ENCODE assay signal across 8 mouse cellular contexts in genomic region chr15:99972361-99972988, GRCm38 (mm10). TPM values are rescaled to one million over a fixed set of nuclear protein-coding genes. Genes with fewer than 3 reads are reported as not detected.
DNase-seq lines count a peak whose midpoint lies in the region; TF ChIP-seq lines count a peak whose summit lies in the region.

No protein-coding gene starts in this region.

- no peaks in the 10 kb centered on the region for H3K9me3 ChIP-seq in megakaryocyte, embryonic 14.5 days

- peaks cover 43% of the 10 kb centered on the region; the same call in 1 of the 2 replicates for H3K4me1 ChIP-seq in megakaryocyte, embryonic 14.5 days

- peak overlapping the region; percentile 97 for H3K4me3 ChIP-seq in gastrocnemius, adult 2 months
- peak overlapping the region; percentile 98 for H3K4me3 ChIP-seq in megakaryocyte, embryonic 14.5 days (replicated peaks)

- TF ChIP-seq CTCF in gastrocnemius, adult 2 months (IDR thresholded peaks at IDR 0.05) = no peak

- H3K36me3 ChIP-seq in megakaryocyte, embryonic 14.5 days (replicated peaks; ENCODE audit: low read length) = no peaks in the 10 kb centered on the region

- DNase-seq in WW6 (ENCODE audit: low read depth, low spot score) = peak; percentile 80
- peak; percentile 83 to 93 for DNase-seq in cerebellum, postnatal 4 days (ENCODE audit: low spot score in 2 of 2)
- peak; percentile 98 for DNase-seq in gastrocnemius, adult 2 months
- DNase-seq in hindlimb bud, embryonic 11.5 days (ENCODE audit: extremely low spot score, low read depth, low spot score) = peak; percentile 61
- DNase-seq in left cerebral cortex, adult 8-10 months (ENCODE audit: low spot score in 2 of 2) = peak; percentile 91 to 93
- peak; percentile 96 for DNase-seq in right cerebral cortex, postnatal 10 days (ENCODE audit: low spot score in 2 of 2)
- DNase-seq in urinary bladder, postnatal 25 days (ENCODE audit: low spot score) = peak; percentile 95

- H3K27me3 ChIP-seq in megakaryocyte, embryonic 14.5 days (replicated peaks) = no peaks in the 10 kb centered on the region

- intact Hi-C loops in gastrocnemius, adult 2 months (cut with DNase I) = loop anchor here (5.0 kb wide), 1 partner anchor 645 kb away; the partner anchor contains the start of gene Dazap2

- peak overlapping the region; percentile 99 for H3K27ac ChIP-seq in gastrocnemius, adult 2 months

RNA-seq across cellular contexts. Expression of gene Larp4, which starts 2.6 kb away (rescaled TPM):
- 10 to 100 TPM; 48.6 to 61.9 TPM for total RNA-seq in gastrocnemius, adult 2 months (2021)
- 10 to 100 TPM; 42.8 to 56.3 (median 49.4) TPM for total RNA-seq in left cerebral cortex, adult 8-10 months (2022)
- polyA plus RNA-seq in megakaryocyte, embryonic 14.5 days (2012; ENCODE audit: insufficient read depth, low replicate concordance) = 2.8 TPM in 1 of 2 replicates, not detected in the other

RNA-seq across cellular contexts. Expression of gene Fam186a, which starts 5.6 kb away (rescaled TPM):
- total RNA-seq in gastrocnemius, adult 2 months (2021) = under 1 TPM; 0.05 to 0.11 TPM
- total RNA-seq in left cerebral cortex, adult 8-10 months (2022) = under 1 TPM; 0.02 to 0.07 (median 0.04) TPM
- polyA plus RNA-seq in megakaryocyte, embryonic 14.5 days (2012; ENCODE audit: insufficient read depth, low replicate concordance) = 0.28 TPM in 1 of 2 replicates, not detected in the other

Comparison
In these comparisons a context has a peak if more than half of its experiments do, and no peak if none do; other contexts are left out.
1. Peak in every context shown above with its lines: DNase-seq, H3K4me3 ChIP-seq and H3K27ac ChIP-seq.